Mouse (Mus musculus) left cerebral cortex, adult 8-10 months (tissue): ENCODE data around the gene Gm4631. TPM values are rescaled to one million over a fixed set of nuclear protein-coding genes. Genes with fewer than 3 reads are reported as not detected.
"Not testable (repeated sequence)": the region's sequence is repeated elsewhere in the genome, so short reads cannot be mapped to it uniquely, and the experiment has no call there.

Experiments
- DNase-seq, 2 experiments: peaks; one replicate each; pipeline ENCODE4 v3.0.0; 2022; ENCODE audit warnings: low spot score in 2 of 2
- total RNA-seq, 4 experiments: library from RNA; stranded (reverse); gene quantifications; 2 replicates each; pipeline ENCODE4 v1.2.4; 2022

The Gm4631 gene
- total RNA-seq = 10 to 100 TPM; 55.3 to 66.2 (median 60.6) TPM

DNA sequence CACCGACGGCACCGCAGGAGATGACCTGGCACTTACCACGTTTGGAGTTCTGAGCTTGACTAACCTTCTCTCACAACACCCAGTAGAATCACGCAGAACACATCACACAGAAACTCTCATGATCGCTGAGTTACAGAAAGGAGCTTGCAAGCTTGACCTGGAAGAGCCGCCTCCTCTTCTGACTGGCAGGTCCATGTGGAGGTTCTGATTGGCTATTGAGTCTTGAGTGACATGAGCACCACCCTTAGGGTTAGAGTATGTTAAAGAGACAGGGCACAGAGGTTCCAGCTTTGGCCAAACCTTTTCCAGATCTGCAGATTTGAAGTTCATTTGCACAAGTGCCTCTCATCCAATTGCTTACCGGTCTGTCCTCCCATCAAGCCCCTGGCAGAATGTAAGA is at the start of gene Gm4631:
TSS of gene Gm4631 (minus strand) at position 101 of the 400 bp plus-strand sequence.
- DNase-seq = not testable (repeated sequence)

DNA sequence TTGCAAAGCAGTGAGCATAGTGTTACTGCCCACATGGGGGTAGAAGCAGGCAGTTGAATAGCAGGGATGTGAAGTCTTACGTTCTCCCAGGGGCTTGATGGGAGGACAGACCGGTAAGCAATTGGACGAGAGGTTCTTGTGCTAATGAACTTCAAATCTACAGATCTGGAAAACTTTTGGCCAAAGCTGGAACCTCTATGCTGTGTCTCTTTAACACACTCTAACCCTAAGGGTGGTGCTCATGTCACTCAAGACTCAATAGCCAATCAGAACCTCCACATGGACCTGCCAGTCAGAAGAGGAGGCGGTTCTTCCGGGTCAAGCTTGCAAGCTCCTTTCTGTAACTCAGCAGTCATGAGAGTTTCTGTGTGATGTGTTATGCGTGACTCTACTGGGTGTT is 34.1 kb upstream of the Gm4631 start, which contains the start of gene Zfp968:
TSS of gene Zfp968 (plus strand) at position 301 of the 400 bp plus-strand sequence.
- DNase-seq = not testable (repeated sequence)

DNA sequence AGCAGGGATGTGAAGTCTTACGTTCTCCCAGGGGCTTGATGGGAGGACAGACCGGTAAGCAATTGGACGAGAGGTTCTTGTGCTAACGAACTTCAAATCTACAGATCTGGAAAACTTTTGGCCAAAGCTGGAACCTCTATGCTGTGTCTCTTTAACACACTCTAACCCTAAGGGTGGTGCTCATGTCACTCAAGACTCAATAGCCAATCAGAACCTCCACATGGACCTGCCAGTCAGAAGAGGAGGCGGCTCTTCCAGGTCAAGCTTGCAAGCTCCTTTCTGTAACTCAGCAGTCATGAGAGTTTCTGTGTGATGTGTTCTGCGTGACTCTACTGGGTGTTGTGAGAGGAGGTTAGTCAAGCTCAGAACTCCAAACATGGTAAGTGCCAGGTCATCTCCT is 63.2 kb downstream of the Gm4631 start, which contains the start of gene Gm14440:
TSS of gene Gm14440 (plus strand) at position 301 of the 400 bp plus-strand sequence.
- not testable (repeated sequence) for DNase-seq

Other genes with a start within 250 kb of the Gm4631 start
- 10 to 100 TPM; 14.4 to 16.6 (median 16.0) TPM for gene Gm14399, start 196.2 kb downstream of the Gm4631 start, total RNA-seq
- 1 to 10 TPM; 6.2 to 8.9 (median 7.0) TPM for gene Gm14443, start 162.3 kb downstream of the Gm4631 start, total RNA-seq
- gene Gm14391, start 131.3 kb downstream of the Gm4631 start, total RNA-seq = 100 to 1,000 TPM in 1 of 4 experiments, 10 to 100 TPM in 3; 88.1 to 106 (median 91.0) TPM
- 1 to 10 TPM in 2 of 4 experiments, not detected in 2; 3.9 to 4.0 TPM for gene Gm14440, start 63.1 kb downstream of the Gm4631 start, total RNA-seq
- gene Zfp968, start 34.2 kb upstream of the Gm4631 start, total RNA-seq = 1 to 10 TPM; 5.6 to 8.7 (median 7.3) TPM
- gene Gm4724, start 97.6 kb upstream of the Gm4631 start, total RNA-seq = 10 to 100 TPM in 3 of 4 experiments, 1 to 10 TPM in 1; 6.8 to 14.4 (median 13.0) TPM
- gene Zfp965, start 131.8 kb upstream of the Gm4631 start, total RNA-seq = 1 to 10 TPM; 3.4 to 6.6 (median 4.8) TPM